Mouse (Mus musculus) cerebellum, adult (tissue): Measurements from ENCODE around the gene Ltbp1.

Experiments
- ATAC-seq: cut with Nextera tagmentation; 2 replicates; pipeline ENCODE4 v1.9.2; 2017; ENCODE audit warnings: mild to moderate bottlenecking, moderate library complexity, mixed read lengths; ENCODE audit not compliant: insufficient number of reproducible peaks, low FRiP score, low TSS enrichment

Ltbp1 gene

DNA sequence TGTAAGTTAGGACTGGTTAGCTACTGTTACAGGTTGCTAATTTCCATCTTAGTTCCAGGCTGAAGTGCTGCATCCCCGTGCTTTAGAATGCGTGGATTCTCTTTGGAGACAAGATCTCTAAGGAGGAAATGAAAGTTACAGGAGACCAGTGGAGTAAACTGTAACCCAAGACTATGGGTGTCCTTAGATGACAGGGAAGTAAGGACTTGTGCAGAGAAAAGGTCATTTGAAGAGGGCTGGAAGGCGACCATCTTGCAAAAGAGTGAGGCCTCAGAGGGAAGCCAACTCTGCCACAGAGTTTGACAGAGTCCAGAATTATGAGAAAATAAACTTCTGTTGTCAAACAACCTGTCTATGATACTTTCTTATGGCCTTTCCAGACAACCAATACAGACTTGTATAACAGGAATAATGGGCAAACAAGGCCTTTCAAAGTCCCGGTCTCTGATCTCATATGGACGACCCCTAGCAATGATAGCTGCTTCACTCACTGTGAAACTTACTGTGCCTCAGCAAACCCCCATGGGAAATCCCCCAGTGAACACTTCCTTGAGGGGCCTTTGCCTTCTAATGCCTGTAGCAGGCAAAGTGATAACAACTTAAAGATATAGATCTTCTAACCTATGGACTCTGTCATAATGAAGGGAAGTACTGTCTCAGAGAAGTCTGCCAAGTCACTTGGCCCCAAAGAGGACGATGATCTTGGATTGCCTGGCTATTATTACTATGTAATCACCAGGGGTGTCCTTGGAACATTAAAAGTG, 386.2 kb downstream of the Ltbp1 start:
- ATAC-seq, result no peak

DNA sequence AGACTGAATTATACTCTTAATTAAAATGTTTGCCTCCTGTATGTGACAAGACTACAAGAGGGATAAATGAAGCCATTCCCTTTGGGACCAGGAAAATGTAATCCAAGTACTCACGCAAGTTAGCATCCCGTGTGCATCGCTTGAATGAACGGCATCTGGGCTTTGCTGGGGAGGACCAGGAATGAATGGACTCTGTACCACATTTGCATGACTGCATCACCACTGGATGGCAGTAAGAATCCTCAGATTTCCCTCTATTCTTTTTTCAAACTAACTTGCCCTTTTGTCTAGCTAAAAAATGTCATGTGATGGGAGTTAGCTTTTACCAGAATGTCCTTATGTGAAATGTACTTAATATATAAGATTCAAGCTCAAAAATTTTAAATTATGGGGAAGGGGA, 401.0 kb downstream of the Ltbp1 start:
- ATAC-seq, result no peak

DNA sequence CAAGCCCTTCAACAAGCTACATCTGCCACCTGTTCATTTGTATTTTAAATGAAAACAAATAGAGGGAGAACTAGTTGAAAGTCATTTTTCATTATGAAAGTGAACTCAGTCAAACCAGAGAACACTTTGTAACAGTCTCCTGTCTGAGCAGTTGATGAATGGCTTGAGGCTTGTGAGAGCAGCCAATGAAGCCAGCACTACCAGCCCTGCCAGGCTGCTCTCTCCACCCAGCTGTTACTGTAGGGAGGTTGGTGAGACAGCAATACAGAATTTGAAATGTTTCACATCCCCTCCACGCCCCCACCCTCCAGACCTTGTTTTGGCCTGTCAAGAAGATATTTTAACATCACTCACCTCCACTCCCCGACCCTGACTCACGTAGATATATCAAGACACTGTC, 411.5 kb downstream of the Ltbp1 start:
- no peak for ATAC-seq

DNA sequence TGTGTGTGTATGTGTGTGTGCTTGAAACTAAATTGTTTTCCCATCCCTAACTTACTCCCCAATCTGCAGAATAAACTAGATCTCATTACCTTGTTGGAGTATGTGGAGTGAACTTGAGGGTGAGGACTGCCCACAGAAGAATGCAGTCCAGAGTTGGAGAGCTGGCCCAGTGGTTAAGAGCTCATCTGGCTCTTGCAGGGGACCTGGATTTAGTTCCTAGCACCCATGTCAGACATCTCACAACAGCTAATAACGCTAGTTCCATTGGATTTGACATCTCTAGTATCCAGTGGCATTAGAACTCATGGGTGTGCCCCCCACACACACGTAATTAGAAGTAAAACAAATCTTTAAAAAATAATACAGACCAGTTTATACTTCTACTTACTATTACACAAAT, 428.8 kb downstream of the Ltbp1 start:
- ATAC-seq, result no peak

DNA sequence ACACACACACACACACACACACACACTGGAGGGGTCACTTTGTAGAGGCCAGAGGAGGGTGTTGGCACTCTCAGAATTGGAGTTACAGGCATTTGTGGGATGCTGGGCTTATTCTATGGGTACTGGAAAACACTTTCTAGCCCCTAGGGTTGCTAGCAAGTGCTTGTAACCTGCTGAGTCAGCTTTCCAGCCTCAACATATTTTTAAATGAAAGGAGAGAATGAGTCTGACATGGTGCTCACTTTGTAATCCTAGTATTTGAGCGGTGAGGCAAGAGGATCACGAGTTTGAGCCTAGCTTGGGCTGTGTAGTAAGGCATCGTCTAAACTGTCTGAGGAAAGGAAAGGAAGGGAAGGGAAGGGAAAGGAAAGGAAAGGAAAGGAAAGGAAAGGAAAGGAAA, 429.5 kb downstream of the Ltbp1 start:
- ATAC-seq, result no peak

DNA sequence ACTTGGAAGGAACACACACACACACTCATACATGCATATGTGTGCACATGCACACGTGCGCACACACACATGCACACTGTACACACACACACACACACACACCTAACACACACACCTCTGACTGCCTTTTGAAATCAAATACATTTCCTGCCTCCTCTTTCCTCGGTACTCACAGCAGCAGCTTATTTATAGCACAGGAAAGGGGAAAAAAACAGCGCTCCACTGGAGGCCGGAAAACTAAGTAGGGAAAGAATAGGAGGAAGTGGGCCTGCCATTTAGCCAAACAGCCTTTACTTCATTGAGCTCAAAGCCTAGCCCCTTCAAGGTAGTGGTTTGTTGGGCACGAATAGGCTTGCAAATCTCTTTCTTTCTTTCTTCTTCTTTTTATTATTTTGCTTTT, 430.2 kb downstream of the Ltbp1 start, which contains the start of gene Rasgrp3:
Rasgrp3 (plus strand) TSS at position 298 of the 400 bp plus-strand sequence.
- no peak for ATAC-seq

DNA sequence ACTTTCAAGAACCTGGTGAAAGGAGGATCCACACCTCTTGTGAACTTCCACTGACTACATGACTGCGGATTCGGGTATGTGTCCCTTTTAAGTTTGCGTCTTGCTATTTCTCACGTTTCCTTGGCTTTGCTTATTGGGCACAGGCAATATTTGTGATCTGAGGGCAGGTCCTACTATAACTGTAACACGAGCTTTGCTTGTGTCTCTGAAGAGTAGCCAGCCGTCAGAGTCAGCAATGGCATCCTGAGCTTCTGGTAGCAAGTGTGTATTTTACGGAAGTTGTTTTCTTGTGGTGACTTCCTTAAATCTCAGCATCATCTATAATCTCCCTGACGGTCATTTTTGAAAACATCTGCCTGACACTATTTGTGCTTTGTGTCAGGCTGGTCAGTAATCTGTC, 430.7 kb downstream of the Ltbp1 start:
- no peak for ATAC-seq

DNA sequence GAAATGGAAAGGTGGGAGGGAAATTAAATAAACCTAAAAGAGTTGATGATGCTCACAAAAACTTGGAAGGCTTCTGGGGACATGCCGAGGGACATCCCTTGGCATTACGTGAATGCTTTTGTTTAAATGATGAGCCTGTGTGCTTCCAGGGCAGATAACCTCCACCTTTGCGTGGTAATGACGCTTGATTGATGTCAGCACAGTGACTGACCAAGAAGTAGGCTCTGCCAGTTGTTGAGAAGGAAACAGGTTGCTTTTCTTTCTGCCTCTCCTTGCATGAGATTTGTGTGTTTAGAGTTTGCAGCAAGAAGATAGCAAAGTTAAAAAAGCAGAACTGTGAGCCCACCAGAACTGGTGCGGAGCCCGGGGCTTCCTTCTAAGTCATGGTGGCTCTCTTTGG, 431.5 kb downstream of the Ltbp1 start:
- no peak for ATAC-seq

DNA sequence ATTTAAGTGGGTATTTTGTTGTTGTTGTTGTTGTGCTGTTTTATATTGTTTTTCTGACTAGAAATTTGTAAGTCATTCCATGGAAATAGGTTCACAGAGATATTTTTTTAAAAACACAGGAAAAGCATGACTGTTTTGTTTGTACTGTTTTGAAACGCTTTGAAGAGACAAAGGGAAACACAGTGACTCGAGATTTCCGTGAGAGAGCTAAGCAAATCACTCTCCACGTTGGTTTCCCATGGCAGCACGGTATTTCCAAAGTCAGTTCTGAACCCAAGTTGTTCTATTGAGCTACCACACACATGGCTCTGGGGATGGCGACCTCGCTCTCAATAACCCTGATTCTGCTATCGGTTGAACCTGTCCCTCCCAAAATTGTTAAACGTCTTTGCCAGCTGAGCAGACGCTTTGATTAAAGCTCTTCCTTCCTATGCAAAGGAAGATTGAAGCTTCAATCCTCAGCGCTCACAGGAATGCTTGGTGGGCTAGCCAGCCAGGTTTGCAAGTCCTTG, 431.9 kb downstream of the Ltbp1 start:
- no peak for ATAC-seq

DNA sequence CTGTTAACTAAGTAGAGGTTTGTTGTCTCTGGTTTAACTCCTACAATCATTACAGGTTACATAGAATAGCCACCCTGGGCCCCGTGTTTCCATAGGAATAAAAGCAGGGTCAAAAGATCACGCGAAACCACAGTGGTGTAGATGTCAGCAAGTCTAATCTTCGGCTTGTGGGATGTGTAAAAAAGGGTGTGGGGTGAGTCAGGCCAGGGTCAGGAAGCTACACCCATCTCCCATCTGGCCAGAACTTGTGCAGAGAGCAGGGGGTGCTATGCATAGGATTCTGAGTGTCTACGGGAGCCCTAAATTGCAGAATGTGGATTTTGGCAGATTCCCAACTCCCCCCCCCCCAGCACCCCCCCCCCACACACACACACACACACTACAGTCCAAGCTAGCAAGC, 432.8 kb downstream of the Ltbp1 start:
- ATAC-seq, result no peak

DNA sequence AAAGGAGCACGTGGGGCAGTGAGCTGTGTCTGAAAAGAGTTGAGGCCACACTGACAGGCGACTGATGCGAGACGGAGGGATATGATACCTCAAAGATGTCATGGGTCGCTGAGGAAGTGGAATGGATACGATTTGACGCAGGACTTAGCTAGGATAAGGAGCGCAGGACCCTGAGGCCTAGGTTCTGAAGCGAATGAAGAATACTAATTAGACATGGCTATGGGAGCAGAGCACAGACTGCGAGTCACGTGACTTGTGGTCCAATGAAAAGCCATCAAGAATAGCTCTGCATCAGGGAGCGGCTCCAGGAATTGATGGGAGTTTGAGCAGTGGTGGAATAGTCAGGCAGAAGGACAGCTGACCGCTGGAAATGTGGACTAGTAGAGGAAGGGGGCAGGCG, 433.7 kb downstream of the Ltbp1 start:
- ATAC-seq, result no peak

DNA sequence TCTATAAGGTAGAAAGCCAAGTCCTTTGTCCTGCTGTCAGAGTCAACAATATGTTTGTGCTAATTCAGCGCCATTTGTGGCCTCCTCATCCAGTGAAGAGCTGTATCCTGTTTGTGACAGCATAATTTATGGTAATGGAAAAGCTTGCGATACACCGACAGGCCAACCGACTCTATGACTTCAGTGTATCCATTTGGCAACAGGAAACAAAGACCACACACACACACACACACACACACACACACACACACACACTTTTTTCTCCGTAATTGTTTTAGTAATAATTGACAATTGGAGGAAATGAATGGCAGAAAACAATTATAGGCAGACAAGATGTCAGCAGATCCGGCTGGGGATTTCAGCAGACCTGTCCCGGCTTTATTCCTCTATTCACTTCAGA, 435.3 kb downstream of the Ltbp1 start:
- no peak for ATAC-seq

DNA sequence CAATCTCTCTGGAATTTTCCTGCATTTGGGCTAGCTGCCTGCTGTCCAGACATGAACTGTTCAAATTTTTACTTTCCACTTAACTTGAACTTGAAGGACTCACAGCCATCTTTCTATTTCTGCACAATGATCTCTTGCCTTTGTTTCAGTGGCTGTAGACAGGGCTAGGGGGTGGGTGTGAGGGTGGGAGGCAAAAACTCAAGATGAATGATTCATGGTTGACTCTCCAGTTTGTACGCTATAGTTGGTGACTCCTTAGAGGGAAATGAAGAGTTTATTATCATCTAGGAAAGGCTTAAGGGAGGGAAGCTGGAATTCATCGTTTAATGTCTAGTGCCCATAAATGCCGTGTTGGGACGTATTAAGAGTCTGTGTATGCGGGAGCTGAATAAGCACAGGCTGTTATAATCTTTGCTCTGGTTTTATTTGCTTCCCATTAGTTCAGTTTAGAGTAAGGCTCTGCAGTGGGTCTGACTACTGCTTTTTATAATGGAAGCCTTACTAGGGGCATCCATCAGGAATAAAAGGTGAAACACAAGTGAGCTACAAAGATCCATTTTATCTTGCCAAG, 436.0 kb downstream of the Ltbp1 start:
- no peak for ATAC-seq
